Mouse (Mus musculus): ENCODE measurements at regions not wholly inside any gene's neighbourhood (a gene's known extent, or its start where the extent isn't known, plus 50 kb on each side); places are given as distances from the start of the nearest gene placed in this dataset.

DNA sequence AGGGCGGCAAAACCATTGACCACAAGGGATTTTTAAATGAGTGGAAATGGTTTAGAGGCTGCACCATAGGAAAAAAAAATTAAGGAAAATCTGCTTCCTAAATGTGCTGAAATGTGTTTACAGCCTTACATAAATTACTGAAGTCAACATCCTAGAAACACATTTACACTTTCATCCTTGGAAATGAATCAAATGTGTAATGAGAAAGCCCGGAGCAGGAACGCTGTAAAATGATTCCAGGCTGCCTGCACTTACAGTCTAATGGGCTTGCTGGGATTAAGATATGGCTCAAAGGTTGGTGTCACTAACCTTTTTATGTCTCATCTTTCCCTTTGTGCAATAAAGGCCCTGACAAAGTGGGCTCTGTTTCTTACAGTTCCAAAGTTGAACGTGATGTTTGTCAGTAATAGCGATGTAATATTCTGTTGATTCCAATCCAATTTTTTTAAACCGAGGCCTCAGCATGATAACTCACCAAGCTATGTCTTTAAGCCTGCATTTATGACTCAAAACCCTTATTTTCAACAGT lies 172.1 kb upstream of the B3gat2 start:
- ATAC-seq (replicated peaks; ENCODE audit: low read depth, poor library complexity, severe bottlenecking), result no peak

DNA sequence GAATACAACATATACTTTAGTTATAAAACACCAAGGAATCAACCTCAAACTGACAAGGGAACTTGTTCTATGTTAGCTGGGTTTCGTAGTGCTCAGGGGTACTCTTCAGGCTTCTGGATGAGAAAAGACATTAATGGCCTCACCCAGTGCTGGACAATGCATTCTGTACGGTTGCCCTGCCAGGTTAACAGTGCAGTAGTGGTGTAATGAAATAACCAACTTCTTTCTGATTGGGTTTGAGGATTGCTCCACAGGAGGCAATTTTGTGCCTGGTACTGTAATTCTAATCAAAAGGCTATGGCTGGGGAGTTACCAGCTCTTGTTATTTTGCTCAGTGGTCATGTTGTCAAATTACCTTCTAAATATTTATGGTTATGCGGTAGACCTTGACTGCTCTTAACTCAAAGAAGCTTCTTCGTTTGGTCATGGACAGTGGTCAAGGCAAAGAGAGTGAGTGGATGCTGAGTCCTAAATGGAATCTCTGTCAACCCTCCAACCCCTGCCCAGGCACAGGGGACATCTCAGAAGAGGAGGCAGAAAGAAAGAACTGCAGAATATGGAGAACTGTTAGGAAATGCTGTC lies 158.8 kb upstream of the B3gat2 start:
- no peak for ATAC-seq (replicated peaks; ENCODE audit: low read depth, poor library complexity, severe bottlenecking)

DNA sequence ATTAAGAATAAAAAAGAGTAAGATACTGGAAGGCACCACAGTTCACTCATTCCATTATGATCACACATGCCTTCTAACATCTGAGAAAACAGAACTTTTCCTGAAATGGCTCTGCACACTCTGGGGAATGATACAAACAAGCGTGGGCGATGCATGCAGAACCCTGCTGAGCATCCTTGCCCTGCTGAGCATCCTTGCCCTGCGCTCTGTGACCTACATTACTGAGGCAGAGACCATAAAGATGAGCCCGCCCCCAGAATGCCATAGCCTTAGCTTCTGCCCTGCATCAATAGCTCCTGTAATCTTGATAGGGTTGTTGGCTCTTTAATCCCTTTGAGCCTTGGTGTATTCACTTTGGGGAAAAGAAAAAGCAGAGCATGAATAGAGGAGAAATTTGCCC lies 132.2 kb upstream of the B3gat2 start:
- no peak for ATAC-seq (replicated peaks; ENCODE audit: low read depth, poor library complexity, severe bottlenecking)

DNA sequence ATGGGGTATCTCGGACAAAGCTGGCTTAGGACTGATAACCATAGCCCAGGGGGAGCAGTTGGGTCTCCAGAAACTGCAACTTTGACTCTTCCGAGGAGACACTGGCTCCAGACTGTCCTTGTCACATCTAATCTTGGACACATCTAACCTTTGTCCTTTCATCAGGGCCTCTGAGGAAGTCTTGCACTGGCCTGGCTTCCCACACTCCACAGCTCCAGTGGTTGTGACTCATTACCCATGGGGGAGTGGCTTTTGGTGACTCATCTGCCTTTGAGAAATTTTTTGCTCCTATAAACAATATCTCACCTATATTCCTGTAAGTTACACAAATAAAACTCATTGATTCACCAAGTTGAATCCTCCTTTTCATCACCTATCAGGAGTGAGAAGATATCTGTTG lies 116.5 kb upstream of the B3gat2 start:
- ATAC-seq (replicated peaks; ENCODE audit: low read depth, poor library complexity, severe bottlenecking), result no peak

DNA sequence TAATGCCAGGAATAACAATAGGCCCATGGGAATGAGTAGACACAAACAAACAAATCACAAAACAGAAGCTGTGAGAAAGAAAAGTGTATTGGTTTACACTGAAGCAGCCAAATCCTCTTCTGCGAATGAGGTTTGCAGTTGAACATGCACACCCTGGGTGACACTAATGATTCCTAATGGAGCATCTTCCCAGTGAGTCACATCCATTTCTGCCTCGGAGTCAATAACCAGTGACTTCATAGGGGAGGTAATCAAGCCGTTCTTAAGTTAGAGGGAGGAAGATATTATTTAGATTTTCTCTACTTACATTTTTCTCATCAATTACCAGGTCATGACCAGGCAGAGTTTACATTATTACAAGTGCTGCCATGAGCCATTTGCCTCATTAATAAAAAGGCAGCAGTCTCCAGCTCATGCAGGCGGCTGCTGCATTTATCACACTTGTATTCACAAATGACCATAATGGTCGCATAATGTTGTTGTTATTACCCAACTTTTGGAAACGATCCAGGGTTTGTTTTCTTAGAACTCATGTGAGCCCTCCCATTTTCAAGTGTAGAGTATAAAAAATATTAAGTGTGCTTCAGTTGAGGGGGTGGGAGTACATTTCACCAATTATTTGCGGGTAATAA lies 112.6 kb upstream of the B3gat2 start:
- no peak for ATAC-seq (replicated peaks; ENCODE audit: low read depth, poor library complexity, severe bottlenecking)

DNA sequence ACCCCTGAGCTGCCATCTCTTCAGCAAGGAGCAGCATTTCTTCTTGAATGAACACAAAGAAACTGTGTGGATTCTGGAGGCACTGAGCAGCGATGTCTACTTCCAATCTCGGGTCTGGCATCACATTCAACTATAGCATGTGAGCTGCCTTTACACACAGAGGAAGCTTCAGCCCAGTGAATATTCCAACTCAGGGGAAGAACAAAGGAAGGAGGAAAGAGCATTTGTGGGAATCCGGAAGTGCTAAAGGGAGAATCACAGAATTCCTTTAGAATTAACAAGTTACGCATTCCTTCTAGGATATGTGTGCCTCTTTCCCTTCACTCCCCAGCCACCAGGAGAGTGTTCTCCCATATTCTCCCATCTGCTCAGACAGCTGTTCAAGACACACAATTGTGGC lies 111.7 kb upstream of the B3gat2 start:
- ATAC-seq (replicated peaks; ENCODE audit: low read depth, poor library complexity, severe bottlenecking), result no peak

DNA sequence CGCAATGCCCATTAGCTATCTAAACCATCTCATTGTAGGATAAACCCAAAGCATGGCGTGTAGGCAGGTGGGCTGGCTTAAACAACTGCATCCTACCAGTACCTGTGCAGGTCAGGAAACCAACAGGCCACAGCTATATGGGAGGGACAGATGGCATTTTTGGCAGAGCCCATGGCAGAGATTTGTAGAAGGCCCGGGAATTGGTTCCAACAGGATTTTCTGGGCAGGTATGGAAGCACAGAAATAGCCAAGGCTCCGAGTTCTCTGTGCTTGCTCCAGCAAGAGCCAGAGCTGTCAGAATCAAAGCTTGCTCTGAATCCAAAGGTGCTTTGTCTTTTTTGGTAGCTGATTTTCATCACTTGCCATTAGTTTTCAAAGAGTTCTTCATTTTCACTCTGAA lies 107.9 kb upstream of the B3gat2 start:
- ATAC-seq (replicated peaks; ENCODE audit: low read depth, poor library complexity, severe bottlenecking), result no peak

DNA sequence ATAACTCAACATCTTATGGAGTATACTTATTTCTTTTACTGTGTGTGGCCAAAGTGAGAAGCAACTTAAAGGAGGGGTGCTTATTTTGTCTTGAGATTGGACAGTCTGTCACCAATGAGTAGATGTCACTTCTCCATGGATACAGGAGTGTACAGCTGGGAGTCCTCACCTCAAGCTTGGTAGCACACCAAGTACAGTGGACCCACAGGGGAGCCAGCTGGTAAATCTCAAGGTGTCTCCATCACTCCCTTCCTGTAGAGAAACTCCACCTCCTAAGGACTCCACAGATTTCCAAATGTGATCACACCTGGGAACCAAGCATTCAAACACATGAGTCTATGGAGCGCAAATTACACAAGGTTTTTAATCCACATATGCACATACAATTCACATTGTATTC lies 105.8 kb upstream of the B3gat2 start:
- no peak for ATAC-seq (replicated peaks; ENCODE audit: low read depth, poor library complexity, severe bottlenecking)

DNA sequence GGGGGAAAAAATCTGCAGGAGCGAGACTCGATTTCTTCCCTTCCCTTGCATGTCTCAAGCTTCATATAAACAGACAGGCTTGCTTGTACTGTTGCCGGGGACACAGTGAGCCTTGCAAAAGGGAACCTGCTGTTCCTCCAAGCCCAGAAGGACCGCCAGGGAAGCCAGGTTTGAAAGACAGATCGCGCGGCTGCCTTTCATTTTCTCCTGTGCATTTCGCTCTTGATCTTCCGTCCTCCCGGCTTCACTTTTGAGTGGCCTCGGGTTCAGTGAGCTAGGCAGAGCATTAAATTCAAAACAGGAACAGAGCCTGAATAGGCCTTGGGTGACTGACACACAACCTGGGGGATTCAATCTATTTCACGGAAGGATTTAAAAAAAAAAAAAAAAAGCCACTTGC lies 105.3 kb upstream of the B3gat2 start:
- ATAC-seq (replicated peaks; ENCODE audit: low read depth, poor library complexity, severe bottlenecking), result no peak

DNA sequence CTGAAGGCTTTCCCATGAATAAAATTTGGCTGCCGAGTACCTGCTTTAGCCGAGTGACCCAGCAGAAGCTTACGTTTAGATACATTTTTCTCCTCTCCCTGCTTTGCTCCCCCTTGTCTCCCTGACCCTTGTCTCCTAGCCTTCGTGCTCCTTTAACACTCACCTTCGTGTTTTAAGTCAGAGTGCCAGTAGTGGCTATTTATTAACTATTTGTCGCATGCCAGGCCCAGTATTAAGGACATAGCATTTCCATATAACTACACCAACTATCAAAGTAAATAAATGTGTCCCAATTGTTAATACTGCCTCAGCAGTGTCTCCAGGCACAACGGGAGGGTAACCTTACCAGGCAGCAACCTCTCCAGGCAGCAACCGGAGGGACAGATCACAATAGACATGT lies 104.8 kb upstream of the B3gat2 start:
- no peak for ATAC-seq (replicated peaks; ENCODE audit: low read depth, poor library complexity, severe bottlenecking)

DNA sequence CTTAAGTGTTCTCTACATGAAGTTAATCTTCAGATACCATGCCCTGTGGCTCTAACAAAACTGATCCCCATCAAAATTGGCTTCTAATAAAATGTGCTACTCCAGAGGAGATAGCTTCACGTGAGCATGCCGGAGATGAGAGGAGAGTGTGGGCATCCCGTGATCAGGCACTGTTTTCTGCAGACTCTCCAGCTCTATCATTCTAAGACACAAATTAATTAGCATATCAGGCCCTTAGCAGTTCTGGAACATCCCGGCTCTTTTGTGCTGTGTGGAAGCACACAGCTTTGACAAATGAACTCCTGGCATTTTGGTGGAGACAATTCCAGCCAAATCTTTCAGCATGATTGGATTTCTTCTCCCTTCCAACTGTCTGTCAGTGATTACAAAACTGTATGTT lies 91.0 kb upstream of the B3gat2 start:
- no peak for ATAC-seq (replicated peaks; ENCODE audit: low read depth, poor library complexity, severe bottlenecking)

DNA sequence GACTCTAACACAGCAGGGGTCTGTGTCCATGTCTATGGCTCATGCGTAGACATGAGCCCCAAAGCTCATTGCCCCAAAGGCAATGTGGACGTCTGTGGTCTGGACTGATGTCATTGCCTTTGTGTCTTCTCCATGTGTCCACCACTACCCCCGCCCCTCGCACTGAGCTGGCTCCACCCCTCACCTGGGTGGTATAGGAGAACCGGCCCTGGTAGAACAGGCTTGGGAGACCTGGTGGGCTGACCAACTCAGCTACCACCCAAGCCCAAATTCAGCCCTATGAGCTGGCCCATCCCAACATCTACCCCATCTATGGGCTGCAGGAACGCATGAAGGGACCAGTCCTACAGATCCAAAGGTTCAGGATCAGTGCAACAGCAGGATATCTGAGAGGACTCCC lies 87.2 kb upstream of the B3gat2 start:
- no peak for ATAC-seq (replicated peaks; ENCODE audit: low read depth, poor library complexity, severe bottlenecking)

DNA sequence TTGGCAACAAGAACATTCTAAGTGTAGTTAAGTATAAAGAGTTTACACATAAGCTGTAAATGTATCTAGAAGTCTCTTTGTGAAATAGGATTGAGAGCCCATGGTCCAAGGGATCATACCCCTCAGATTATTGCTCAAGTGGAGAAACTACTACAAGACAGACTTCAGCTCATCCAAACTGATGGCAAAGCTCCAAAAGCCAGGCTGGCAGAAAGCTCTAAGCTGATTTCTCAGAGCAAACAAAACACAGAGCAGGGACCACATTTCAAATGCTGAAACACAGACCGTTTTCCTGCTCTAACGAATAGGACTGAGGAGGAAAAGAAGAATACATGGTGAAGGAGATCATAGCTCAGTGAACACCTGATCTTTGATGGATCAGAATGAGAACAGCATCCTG lies 85.3 kb upstream of the B3gat2 start:
- ATAC-seq (replicated peaks; ENCODE audit: low read depth, poor library complexity, severe bottlenecking), result no peak

DNA sequence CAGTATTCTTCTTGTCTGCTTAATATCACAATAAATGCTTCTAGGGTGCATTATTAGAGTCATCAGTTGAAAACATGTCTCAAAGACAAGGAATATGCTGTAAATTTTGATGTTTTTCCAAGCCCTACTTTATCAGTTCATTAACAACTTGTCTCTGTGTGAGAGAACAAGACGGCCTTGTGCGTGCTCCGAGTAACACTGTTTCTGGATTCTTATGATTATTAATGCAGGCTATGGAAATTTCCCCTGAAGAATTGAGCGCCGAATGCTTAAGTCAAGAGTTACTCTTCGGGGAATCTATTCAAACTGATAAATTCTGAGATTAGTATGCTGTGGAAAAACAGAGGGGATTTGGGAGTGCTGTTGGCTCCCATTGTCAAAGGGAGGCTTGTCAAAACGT lies 72.2 kb upstream of the B3gat2 start:
- no peak for ATAC-seq (replicated peaks; ENCODE audit: low read depth, poor library complexity, severe bottlenecking)

DNA sequence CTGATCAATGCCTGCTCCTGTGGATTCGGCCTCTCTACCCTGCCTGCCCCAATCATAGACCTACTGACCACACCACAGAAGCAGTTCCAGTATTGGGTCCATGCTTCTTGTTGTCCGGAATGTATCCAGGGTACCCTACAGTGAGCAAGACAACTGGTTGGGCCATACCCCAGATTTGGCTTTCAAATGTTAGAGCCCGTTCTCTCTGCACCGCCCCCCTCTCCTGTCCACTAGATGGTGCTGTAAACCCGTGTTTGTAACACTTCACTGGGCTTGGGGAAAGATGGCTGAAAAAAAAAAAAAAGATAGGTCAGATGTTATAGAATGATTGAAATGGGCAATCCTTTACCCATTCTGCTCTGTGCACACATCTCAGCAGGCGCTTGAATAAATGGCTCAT lies 56.1 kb upstream of the B3gat2 start:
- ATAC-seq (replicated peaks; ENCODE audit: low read depth, poor library complexity, severe bottlenecking), result peak; percentile 58; the same call in 1 of the 2 replicates

DNA sequence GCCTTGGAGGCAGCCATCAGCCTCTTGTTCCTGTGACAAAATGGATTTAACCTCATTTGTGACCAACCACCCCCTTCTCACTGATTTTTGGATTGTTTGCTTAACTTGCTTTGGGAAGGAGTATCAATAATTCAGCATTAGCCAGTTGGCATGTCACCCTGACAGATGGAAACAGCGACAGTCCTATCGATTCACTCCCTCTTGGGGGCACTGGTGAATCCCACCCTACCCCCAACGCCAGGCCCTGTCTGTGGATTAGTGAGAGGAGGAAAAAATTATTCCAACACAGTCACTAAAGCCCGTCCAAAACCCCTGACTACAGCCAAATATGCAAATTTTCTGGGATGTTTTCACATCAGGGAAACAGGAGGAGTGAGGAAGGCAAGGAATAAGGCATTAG lies 55.1 kb upstream of the B3gat2 start:
- ATAC-seq (replicated peaks; ENCODE audit: low read depth, poor library complexity, severe bottlenecking), result no peak
